Mouse (Mus musculus): ENCODE results near the gene Zfp821. TPM values are rescaled to one million over a fixed set of nuclear protein-coding genes. Genes with fewer than 3 reads are reported as not detected.

The Zfp821 gene
- total and polyA plus RNA-seq, 2 experiments from 2014 or later: 12.2 to 14.8 TPM

DNA sequence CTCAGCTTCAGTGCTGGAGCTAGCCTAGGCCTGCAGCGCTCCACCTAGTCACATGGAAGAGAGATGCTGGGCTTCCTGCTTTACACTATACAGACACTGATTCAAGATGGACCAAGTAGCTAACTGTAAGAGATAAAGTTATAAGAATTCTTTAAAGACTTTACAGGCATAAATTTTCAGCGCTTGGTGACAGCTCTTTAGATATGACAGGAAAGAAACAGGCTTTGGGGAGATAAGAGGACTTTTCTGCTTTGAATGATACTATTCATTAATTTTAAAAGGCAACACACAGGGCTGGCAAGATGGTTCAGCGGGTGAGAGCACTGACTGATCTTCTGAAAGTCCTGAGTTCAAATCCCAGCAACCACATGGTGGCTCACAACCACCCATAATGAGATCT is 6.9 kb upstream of the Zfp821 start:
- TF ChIP-seq CTCF (IDR thresholded peaks at IDR 0.05; ENCODE audit: low read depth): no peak
- no peak for TF ChIP-seq EP300 (IDR thresholded peaks at IDR 0.05; ENCODE audit: low read depth)
- Histone ChIP-seq H3K9me3 (replicated peaks; ENCODE audit: control insufficient read depth, low read length) (no peaks in the 10 kb centered on the region), H3K4me2 (ENCODE audit: low read depth, low read length) (no peak overlapping the region), H3K27me3 (ENCODE audit: control insufficient read depth, insufficient read depth, low read length) (no peaks in the 10 kb centered on the region), H3K4me1 (ENCODE audit: control insufficient read depth, insufficient read depth) (peaks cover 8% of the 10 kb centered on the region; the same call in 1 of the 2 replicates), H3K4me3 (ENCODE audit: low read depth, low read length) (no peak overlapping the region), H3K27ac (ENCODE audit: low read depth) (no peak overlapping the region), H3K9ac (replicated peaks; ENCODE audit: low read depth, low read length) (no peak overlapping the region), H3K36me3 (replicated peaks; ENCODE audit: control insufficient read depth, insufficient read depth, low read length) (no peaks in the 10 kb centered on the region)
- WGBS: 64% methylated on average over 3 of the region's 3 CpGs
- ATAC-seq (ENCODE audit: insufficient read depth, low read depth) (no peak), DNase-seq (ENCODE audit: low spot score) (no peak)

DNA sequence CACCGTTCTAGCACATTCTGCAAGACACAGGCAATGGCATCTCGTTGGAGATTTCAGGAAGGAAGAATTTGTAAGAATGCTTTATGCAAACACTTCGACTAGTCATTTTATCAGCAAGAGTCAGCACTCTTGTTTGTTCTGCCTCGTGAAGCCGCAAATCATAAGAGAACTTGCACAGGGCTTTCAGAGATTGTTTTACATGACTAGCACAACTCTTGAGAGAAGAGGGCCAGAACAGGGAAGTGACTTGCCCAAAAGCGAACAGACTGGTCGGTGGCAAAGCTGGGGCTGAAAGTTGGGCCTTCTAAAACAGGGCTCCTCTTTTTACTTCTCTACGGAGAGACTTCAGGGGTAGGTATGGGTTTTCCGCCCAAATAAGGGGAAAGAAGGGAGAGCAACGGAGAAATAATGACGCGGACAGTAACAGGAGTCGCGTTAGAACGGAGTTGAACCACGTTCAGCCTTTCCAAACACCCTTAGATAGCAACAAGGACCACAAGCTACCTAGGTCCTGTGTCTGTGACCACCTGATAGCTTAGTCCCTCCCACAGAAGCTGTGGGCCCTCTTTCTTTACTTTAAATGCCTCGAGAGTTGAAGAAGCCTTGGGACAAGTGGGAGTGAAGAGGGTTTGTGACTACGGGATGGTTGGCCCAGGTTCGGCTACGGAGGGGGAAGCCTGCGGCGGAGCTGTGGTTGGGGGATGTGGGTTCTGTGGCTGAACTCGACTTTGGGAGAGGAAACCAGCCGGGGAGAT is 604 bp upstream of the Zfp821 start:
- Histone ChIP-seq H3K36me3 (replicated peaks; ENCODE audit: control insufficient read depth, insufficient read depth, low read length) (peaks cover 22% of the 10 kb centered on the region), H3K4me2 (ENCODE audit: low read depth, low read length) (peak overlapping the region; percentile 92), H3K9me3 (replicated peaks; ENCODE audit: control insufficient read depth, low read length) (no peaks in the 10 kb centered on the region), H3K9ac (replicated peaks; ENCODE audit: low read depth, low read length) (peak overlapping the region; percentile 95; the same call in 1 of the 2 replicates), H3K4me1 (ENCODE audit: control insufficient read depth, insufficient read depth) (peaks cover 16% of the 10 kb centered on the region), H3K4me3 (ENCODE audit: low read depth, low read length) (peak overlapping the region; percentile 92), H3K27me3 (ENCODE audit: control insufficient read depth, insufficient read depth, low read length) (no peaks in the 10 kb centered on the region), H3K27ac (ENCODE audit: low read depth) (peak overlapping the region; percentile 57)
- WGBS: 6% methylated on average over 23 of the region's 24 CpGs
- no peak for DNase-seq (ENCODE audit: low spot score)
- ATAC-seq (ENCODE audit: insufficient read depth, low read depth): no peak
- no peak for TF ChIP-seq EP300 (IDR thresholded peaks at IDR 0.05; ENCODE audit: low read depth)
- no peak for TF ChIP-seq CTCF (IDR thresholded peaks at IDR 0.05; ENCODE audit: low read depth)

DNA sequence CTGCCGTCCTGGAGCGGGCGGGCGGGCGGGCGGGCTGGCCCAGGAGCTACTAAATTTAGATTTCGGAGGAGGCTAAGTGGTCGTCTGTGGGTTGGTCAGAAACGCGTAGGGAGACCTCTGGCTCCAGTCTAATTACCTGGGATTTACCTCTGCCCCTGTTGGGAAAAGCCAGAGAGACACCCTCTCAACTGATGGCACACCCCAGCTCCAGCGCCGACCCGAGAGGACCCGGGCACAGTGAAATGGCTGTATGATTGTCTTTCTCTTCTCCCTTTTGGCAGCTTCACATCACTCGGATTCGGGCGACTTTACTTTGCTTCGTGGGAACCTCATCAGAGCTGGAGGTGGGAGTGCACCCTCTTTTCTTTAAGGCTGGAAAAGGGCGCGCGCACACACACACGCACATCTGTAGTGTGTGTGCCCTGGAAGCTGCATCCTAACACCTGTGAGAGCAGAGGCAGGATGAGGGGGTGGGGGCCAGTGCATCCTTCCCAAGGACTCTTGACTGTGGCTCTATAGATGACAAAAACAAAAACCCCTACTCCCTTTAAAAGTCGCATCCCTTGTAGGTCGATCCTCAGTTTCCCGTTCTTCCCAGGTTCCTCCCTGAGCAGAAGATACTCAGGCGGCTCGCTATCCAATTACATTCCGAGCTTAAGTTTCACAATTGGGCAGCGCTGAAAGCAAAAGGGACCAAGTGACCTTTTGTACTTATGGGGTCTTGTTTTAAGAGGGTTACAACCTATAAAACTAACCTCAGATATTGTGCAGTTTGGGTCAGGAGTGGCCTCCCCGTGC is 929 bp downstream of the Zfp821 start:
- 3% methylated on average over 27 of the region's 30 CpGs for WGBS
- ATAC-seq (ENCODE audit: insufficient read depth, low read depth): no peak; the same call in 1 of the 2 replicates

DNA sequence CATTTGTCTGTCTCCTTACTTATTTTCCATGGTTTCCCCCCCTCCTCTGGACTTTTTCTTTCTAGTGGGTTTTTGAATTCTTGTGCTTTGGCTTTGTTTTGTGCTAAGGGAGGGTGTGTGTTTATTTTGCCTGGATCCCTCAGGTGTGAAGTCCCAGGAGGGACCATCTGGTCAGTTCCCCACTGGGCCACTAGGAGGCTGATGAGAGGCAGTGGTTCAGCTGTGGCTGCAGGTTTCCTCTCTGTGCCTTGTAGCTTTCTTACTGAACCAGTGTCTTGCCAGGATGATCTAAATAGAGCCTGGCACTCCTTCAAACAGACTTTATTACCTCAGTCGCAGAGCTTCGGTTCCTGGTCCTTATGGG is 1.5 kb downstream of the Zfp821 start:
- Histone ChIP-seq H3K27me3 (ENCODE audit: control insufficient read depth, insufficient read depth, low read length) (no peaks in the 10 kb centered on the region), H3K4me3 (ENCODE audit: low read depth, low read length) (peak overlapping the region; percentile 92), H3K36me3 (replicated peaks; ENCODE audit: control insufficient read depth, insufficient read depth, low read length) (peaks cover 43% of the 10 kb centered on the region), H3K4me2 (ENCODE audit: low read depth, low read length) (peak overlapping the region; percentile 92), H3K4me1 (ENCODE audit: control insufficient read depth, insufficient read depth) (peaks cover 16% of the 10 kb centered on the region), H3K9ac (replicated peaks; ENCODE audit: low read depth, low read length) (no peak overlapping the region), H3K27ac (ENCODE audit: low read depth) (no peak overlapping the region), H3K9me3 (replicated peaks; ENCODE audit: control insufficient read depth, low read length) (no peaks in the 10 kb centered on the region)
- peak; percentile 61 for DNase-seq (ENCODE audit: low spot score)
- TF ChIP-seq EP300 (IDR thresholded peaks at IDR 0.05; ENCODE audit: low read depth): no peak
- peak; percentile 75 for TF ChIP-seq CTCF (IDR thresholded peaks at IDR 0.05; ENCODE audit: low read depth)
- ATAC-seq (ENCODE audit: insufficient read depth, low read depth): 0 out of 2 replicates have a peak, but pooled peaks have one; percentile 32
- 20% methylated on average over 2 of the region's 2 CpGs for WGBS

More for the DNA sequence above, 929 bp downstream of the Zfp821 start:
- no peaks in the 10 kb centered on the region for H3K27me3 ChIP-seq (ENCODE audit: control insufficient read depth, insufficient read depth, low read length)
- no peak for TF ChIP-seq EP300 (IDR thresholded peaks at IDR 0.05; ENCODE audit: low read depth)
- TF ChIP-seq CTCF (IDR thresholded peaks at IDR 0.05; ENCODE audit: low read depth): no peak
- DNase-seq (ENCODE audit: low spot score): no peak
- peak overlapping the region; percentile 92 for H3K4me2 ChIP-seq (ENCODE audit: low read depth, low read length)
- peaks cover 16% of the 10 kb centered on the region for H3K4me1 ChIP-seq (ENCODE audit: control insufficient read depth, insufficient read depth)
- H3K36me3 ChIP-seq (replicated peaks; ENCODE audit: control insufficient read depth, insufficient read depth, low read length): peaks cover 37% of the 10 kb centered on the region
- no peaks in the 10 kb centered on the region for H3K9me3 ChIP-seq (replicated peaks; ENCODE audit: control insufficient read depth, low read length)
- H3K9ac ChIP-seq (replicated peaks; ENCODE audit: low read depth, low read length): peak overlapping the region; percentile 95
- peak overlapping the region; percentile 92 for H3K4me3 ChIP-seq (ENCODE audit: low read depth, low read length)
- H3K27ac ChIP-seq (ENCODE audit: low read depth): peak overlapping the region; percentile 90

GRCm38 (mm10) chr8:109707921-109708320 is 2.6 kb downstream of the Zfp821 start:
- H3K4me2 ChIP-seq (ENCODE audit: low read depth, low read length): no peak overlapping the region

More at GRCm38 (mm10) chr8:109707921-109708320, 2.6 kb downstream of the Zfp821 start:
- H3K4me3 ChIP-seq (ENCODE audit: low read depth, low read length): no peak overlapping the region
- H3K27me3 ChIP-seq (ENCODE audit: control insufficient read depth, insufficient read depth, low read length): no peaks in the 10 kb centered on the region
- no peaks in the 10 kb centered on the region for H3K9me3 ChIP-seq (replicated peaks; ENCODE audit: control insufficient read depth, low read length)
- peaks cover 16% of the 10 kb centered on the region for H3K4me1 ChIP-seq (ENCODE audit: control insufficient read depth, insufficient read depth)
- no peak for DNase-seq (ENCODE audit: low spot score)
- ATAC-seq (ENCODE audit: insufficient read depth, low read depth): no peak
- H3K36me3 ChIP-seq (replicated peaks; ENCODE audit: control insufficient read depth, insufficient read depth, low read length): peaks cover 54% of the 10 kb centered on the region
- no peak for TF ChIP-seq EP300 (IDR thresholded peaks at IDR 0.05; ENCODE audit: low read depth)
- TF ChIP-seq CTCF (IDR thresholded peaks at IDR 0.05; ENCODE audit: low read depth): no peak
- no peak overlapping the region for H3K9ac ChIP-seq (replicated peaks; ENCODE audit: low read depth, low read length)
- H3K27ac ChIP-seq (ENCODE audit: low read depth): no peak overlapping the region
- WGBS: 92% methylated on average over 4 of the region's 4 CpGs

Measured in heart, postnatal 0 days (tissue).